Mouse (Mus musculus) heart, embryonic 13.5 days (tissue): ENCODE data around the gene Pigz. TPM values are rescaled to one million over a fixed set of nuclear protein-coding genes. Genes with fewer than 3 reads are reported as not detected.
"Not testable (repeated sequence)": the region's sequence is repeated elsewhere in the genome, so short reads cannot be mapped to it uniquely, and the experiment has no call there.

Experiments
- ATAC-seq: fragments of 200-750 bp; cut with Nextera tagmentation; 2 replicates; pipeline ENCODE4 v1.8.0; 2017; ENCODE audit warnings: moderate TSS enrichment; ENCODE audit not compliant: insufficient number of reproducible peaks, low FRiP score, low TSS enrichment; ENCODE audit errors: extremely low read depth
- H3K27ac ChIP-seq: fragments of 300-500 bp; sonication (generic); replicated peaks from 2 replicates; pipeline ENCODE4 v1.5.1; 2015; ENCODE audit warnings: moderate library complexity, mild to moderate bottlenecking, inconsistent platforms
- H3K27me3 ChIP-seq: fragments of 300-500 bp; sonication (generic); replicated peaks from 2 replicates; pipeline ENCODE4 v1.6.1; 2015; ENCODE audit warnings: mild to moderate bottlenecking, inconsistent platforms
- H3K36me3 ChIP-seq: fragments of 300-500 bp; sonication (generic); 2 replicates; pipeline ENCODE4 v1.6.1; 2015; ENCODE audit warnings: mild to moderate bottlenecking, inconsistent platforms
- H3K4me1 ChIP-seq: fragments of 300-500 bp; sonication (generic); 2 replicates; pipeline ENCODE4 v1.6.1; 2015; ENCODE audit warnings: inconsistent platforms
- H3K4me2 ChIP-seq: fragments of 300-500 bp; sonication (generic); 2 replicates; pipeline ENCODE4 v1.6.1; 2015; ENCODE audit warnings: inconsistent platforms, mild to moderate bottlenecking, moderate library complexity
- H3K4me3 ChIP-seq: fragments of 300-500 bp; sonication (generic); 2 replicates; pipeline ENCODE4 v1.5.1; 2015; ENCODE audit warnings: moderate library complexity, mild to moderate bottlenecking, inconsistent platforms
- H3K9ac ChIP-seq: fragments of 300-500 bp; sonication (generic); 2 replicates; pipeline ENCODE4 v1.6.1; 2015; ENCODE audit warnings: inconsistent platforms, mild to moderate bottlenecking, moderate library complexity
- H3K9me3 ChIP-seq: fragments of 300-500 bp; sonication (generic); 2 replicates; pipeline ENCODE4 v1.6.1; 2016; ENCODE audit warnings: inconsistent platforms
- WGBS: fragments of 180-500 bp; shearing (Covaris S2); methylation state at CpG from one replicate; pipeline ENCODE4 v1.1.7; 2015; ENCODE audit warnings: mixed read lengths; 5-methylcytosine and 5-hydroxymethylcytosine counted together
- polyA plus RNA-seq: library from polyadenylated mRNA; unstranded; fragments of >200 nt; fragmentation: Nextera tagmentation; extraction: Ambion mirVana; gene quantifications from 2 replicates; pipeline ENCODE4 v1.2.1, GENCODE M21; 2015

The Pigz gene
- polyA plus RNA-seq, 1 experiment from 2014 or later, result 0.60 TPM

- H3K27ac ChIP-seq, result no peak overlapping the region
- no peaks in the 10 kb centered on the region for H3K36me3 ChIP-seq
- H3K9me3 ChIP-seq, result no peaks in the 10 kb centered on the region
- H3K27me3 ChIP-seq, result peaks cover 60% of the 10 kb centered on the region
- H3K4me3 ChIP-seq, result no peak overlapping the region
- H3K9ac ChIP-seq, result peak overlapping the region; percentile 74; the same call in 1 of the 2 replicates
- 49% methylated on average over 5 of the region's 5 CpGs for WGBS
- ATAC-seq, result no peak
- H3K4me2 ChIP-seq, result peak overlapping the region; percentile 78; the same call in 1 of the 2 replicates
- H3K4me1 ChIP-seq, result peaks cover 31% of the 10 kb centered on the region
These were observed 1.4 kb upstream of the Pigz start for GRCm38 (mm10) chr16:31932255-31932654.

- peak overlapping the region; percentile 78 for H3K4me2 ChIP-seq
- 1% methylated on average over 50 of the region's 50 CpGs for WGBS
- ATAC-seq, result peak; percentile 69
- H3K4me1 ChIP-seq, result peaks cover 31% of the 10 kb centered on the region
- peaks cover 60% of the 10 kb centered on the region for H3K27me3 ChIP-seq
- H3K4me3 ChIP-seq, result peak overlapping the region; percentile 57
- peak overlapping the region; percentile 74 for H3K9ac ChIP-seq
- H3K36me3 ChIP-seq, result no peaks in the 10 kb centered on the region
- no peaks in the 10 kb centered on the region for H3K9me3 ChIP-seq
- H3K27ac ChIP-seq, result 0 out of 2 replicates have a peak overlapping the region, but pooled peaks have one; percentile 8
These were observed 582 bp upstream of the Pigz start for GRCm38 (mm10) chr16:31932840-31933697.

DNA sequence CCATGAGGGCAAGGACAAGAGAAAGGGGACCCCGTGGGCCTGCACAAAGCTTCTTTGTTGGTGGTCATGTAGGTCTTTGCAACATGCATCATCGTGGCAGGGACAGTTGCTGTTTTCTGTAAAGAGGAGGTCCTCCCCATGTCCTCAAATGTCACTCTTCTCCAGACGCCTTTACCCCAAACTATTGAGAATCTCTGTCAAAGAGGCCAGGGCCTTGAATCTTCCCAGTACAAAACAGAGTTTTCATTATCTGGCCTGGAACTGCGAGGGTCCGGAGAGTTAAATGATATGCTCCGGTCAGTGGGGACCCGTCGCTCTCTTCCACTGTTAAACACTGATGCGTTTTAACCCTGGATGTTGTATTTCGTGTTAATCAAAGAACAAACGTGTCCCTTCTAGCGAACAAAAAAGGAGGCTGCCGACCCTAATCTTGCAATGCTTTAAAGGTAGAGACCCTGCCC lies 929 bp downstream of the Pigz start:
- WGBS, result 21% methylated on average over 13 of the region's 13 CpGs
- H3K4me1 ChIP-seq, result peaks cover 31% of the 10 kb centered on the region
- peak overlapping the region; percentile 73 for H3K9ac ChIP-seq
- H3K9me3 ChIP-seq, result no peaks in the 10 kb centered on the region
- H3K4me2 ChIP-seq, result peak overlapping the region; percentile 78
- ATAC-seq, result no peak
- H3K36me3 ChIP-seq, result no peaks in the 10 kb centered on the region
- peak overlapping the region; percentile 57 for H3K4me3 ChIP-seq
- peaks cover 60% of the 10 kb centered on the region for H3K27me3 ChIP-seq
- H3K27ac ChIP-seq, result no peak overlapping the region

GRCm38 (mm10) chr16:31935091-31935979 lies 1.7 kb downstream of the Pigz start:
- Histone ChIP-seq H3K4me3 (peak overlapping the region; percentile 57), H3K4me1 (peaks cover 31% of the 10 kb centered on the region), H3K27ac (no peak overlapping the region), H3K9ac (peak overlapping the region; percentile 73), H3K27me3 (peaks cover 53% of the 10 kb centered on the region), H3K36me3 (no peaks in the 10 kb centered on the region), H3K9me3 (no peaks in the 10 kb centered on the region), H3K4me2 (peak overlapping the region; percentile 78)
- WGBS, result 4% methylated on average over 36 of the region's 36 CpGs
- no peak for ATAC-seq

DNA sequence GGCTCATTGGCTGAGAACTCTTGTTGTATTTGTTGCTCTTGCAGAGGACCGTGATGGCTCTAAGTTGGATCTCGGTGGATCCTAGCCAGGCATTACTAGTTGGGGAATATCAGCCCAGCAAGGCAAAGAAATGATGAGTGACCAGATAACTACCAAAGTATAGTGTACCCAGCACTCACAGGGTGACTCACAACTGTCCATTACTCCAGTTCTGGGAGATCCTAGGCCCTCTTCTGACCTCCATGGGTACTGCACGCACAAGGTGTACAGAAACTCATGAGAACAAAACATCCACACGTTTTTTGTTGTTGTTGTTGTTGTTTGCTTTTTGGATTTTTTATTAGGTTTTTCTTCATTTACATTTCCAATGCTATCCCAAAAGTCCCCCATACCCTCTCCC lies 2.9 kb downstream of the Pigz start:
- no peak for ATAC-seq
- H3K9ac ChIP-seq, result no peak overlapping the region
- WGBS, result 76% methylated on average over 4 of the region's 4 CpGs
- no peak overlapping the region for H3K4me2 ChIP-seq
- peaks cover 31% of the 10 kb centered on the region for H3K4me1 ChIP-seq
- H3K4me3 ChIP-seq, result no peak overlapping the region
- no peaks in the 10 kb centered on the region for H3K36me3 ChIP-seq
- H3K9me3 ChIP-seq, result no peaks in the 10 kb centered on the region
- peaks cover 43% of the 10 kb centered on the region for H3K27me3 ChIP-seq
- no peak overlapping the region for H3K27ac ChIP-seq

DNA sequence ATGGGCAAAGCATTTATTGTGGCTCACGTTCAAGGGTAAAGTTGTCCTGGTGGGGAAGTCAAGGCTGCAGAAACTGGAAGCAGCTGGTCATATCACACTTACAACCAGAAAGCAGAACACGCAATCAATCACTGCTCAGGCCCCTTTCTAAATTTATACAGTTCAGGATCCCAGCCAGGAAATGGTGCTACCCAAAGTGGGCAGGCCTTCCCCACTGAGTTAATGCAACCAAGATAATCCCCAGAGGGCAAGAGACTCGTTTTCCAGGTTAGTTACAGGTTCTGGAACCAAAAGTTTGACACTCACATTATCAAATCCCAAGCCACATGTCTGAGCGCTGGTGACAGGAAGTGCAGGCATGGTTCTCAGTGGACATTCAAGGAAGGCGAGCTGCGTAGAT lies 5.2 kb downstream of the Pigz start:
- ATAC-seq, result no peak
- H3K27me3 ChIP-seq, result peaks cover 28% of the 10 kb centered on the region
- WGBS, result 66% methylated on average over 6 of the region's 6 CpGs

DNA sequence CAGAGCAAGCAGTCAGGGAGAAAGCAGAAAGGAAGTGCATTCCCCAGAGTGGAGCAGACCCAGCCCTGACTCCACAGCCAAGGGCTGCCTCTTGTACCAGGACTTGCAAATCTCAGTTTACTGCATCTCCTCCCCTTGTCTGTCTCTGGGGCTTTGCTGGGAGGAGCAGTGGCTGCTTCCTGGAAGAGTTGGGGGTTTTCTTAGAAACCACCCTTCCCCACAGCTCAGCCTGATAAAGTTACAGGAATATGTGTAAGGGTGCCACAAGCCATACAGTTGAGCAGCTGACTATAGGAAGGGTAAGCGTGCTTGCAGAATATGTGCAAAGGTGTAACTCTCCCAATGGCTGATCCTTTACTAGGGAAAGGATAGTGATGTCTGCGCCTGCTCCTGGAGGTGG lies 6.9 kb downstream of the Pigz start:
- Histone ChIP-seq H3K4me2 (no peak overlapping the region), H3K27ac (no peak overlapping the region), H3K36me3 (peaks cover 4% of the 10 kb centered on the region; the same call in 1 of the 2 replicates), H3K4me1 (peaks cover 8% of the 10 kb centered on the region), H3K9me3 (no peaks in the 10 kb centered on the region), H3K9ac (no peak overlapping the region), H3K27me3 (peaks cover 11% of the 10 kb centered on the region), H3K4me3 (no peak overlapping the region)
- no peak for ATAC-seq
- 59% methylated on average over 2 of the region's 2 CpGs for WGBS

More for the DNA sequence above, 5.2 kb downstream of the Pigz start:
- no peak overlapping the region for H3K4me2 ChIP-seq
- H3K9ac ChIP-seq, result no peak overlapping the region
- H3K4me3 ChIP-seq, result no peak overlapping the region
- no peaks in the 10 kb centered on the region for H3K36me3 ChIP-seq
- H3K4me1 ChIP-seq, result peaks cover 22% of the 10 kb centered on the region
- no peaks in the 10 kb centered on the region for H3K9me3 ChIP-seq
- no peak overlapping the region for H3K27ac ChIP-seq

GRCm38 (mm10) chr16:31943980-31944379 lies 10.3 kb downstream of the Pigz start:
- H3K4me2 ChIP-seq, result no peak overlapping the region
- peaks cover 8% of the 10 kb centered on the region; the same call in 1 of the 2 replicates for H3K36me3 ChIP-seq
- no peaks in the 10 kb centered on the region for H3K9me3 ChIP-seq
- no peak for ATAC-seq
- 4% methylated on average over 10 of the region's 10 CpGs for WGBS
- H3K4me1 ChIP-seq, result peaks cover 28% of the 10 kb centered on the region
- peak overlapping the region; percentile 38 for H3K9ac ChIP-seq
- H3K4me3 ChIP-seq, result no peak overlapping the region
- H3K27ac ChIP-seq, result no peak overlapping the region
- no peaks in the 10 kb centered on the region for H3K27me3 ChIP-seq

DNA sequence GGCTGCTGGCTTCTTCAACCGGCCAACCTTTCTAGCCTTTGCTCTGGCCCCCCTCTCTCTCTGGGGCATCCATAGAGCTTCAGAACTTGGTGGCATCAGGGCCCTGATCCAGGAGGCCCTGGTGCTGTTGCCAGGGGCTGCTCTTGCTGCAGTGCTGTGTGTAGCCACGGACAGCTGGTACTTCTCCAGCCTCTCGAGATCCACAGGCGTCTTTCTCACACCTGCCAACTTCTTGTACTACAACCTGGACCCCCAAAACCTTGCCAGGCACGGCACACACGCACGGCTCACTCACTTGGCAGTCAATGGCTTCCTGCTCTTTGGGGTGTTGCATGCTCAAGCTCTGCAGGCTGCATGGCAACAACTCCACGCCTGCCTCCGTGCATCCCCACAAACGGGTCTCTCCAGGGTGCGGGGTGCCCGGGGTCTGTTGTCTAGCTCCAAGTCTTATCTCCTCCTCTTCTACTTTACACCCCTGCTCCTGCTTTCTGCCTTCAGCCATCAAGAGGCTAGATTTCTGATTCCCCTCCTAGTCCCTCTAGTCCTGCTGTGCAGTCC lies 11.1 kb downstream of the Pigz start:
- no peaks in the 10 kb centered on the region for H3K9me3 ChIP-seq
- H3K9ac ChIP-seq, result no peak overlapping the region
- no peak overlapping the region for H3K4me3 ChIP-seq
- peaks cover 8% of the 10 kb centered on the region; the same call in 1 of the 2 replicates for H3K36me3 ChIP-seq
- ATAC-seq, result no peak
- no peaks in the 10 kb centered on the region for H3K27me3 ChIP-seq
- no peak overlapping the region for H3K27ac ChIP-seq
- H3K4me2 ChIP-seq, result no peak overlapping the region
- WGBS, result 77% methylated on average over 12 of the region's 12 CpGs
- H3K4me1 ChIP-seq, result peaks cover 36% of the 10 kb centered on the region

GRCm38 (mm10) chr16:31945372-31945771 lies 11.7 kb downstream of the Pigz start:
- H3K9ac ChIP-seq, result no peak overlapping the region
- peaks cover 38% of the 10 kb centered on the region for H3K4me1 ChIP-seq
- H3K27me3 ChIP-seq, result no peaks in the 10 kb centered on the region
- H3K4me3 ChIP-seq, result no peak overlapping the region
- H3K27ac ChIP-seq, result no peak overlapping the region
- H3K9me3 ChIP-seq, result no peaks in the 10 kb centered on the region
- H3K4me2 ChIP-seq, result 0 out of 2 replicates have a peak overlapping the region, but pooled peaks have one; percentile 7
- 74% methylated on average over 6 of the region's 6 CpGs for WGBS
- ATAC-seq, result no peak
- H3K36me3 ChIP-seq, result peaks cover 13% of the 10 kb centered on the region; the same call in 1 of the 2 replicates

DNA sequence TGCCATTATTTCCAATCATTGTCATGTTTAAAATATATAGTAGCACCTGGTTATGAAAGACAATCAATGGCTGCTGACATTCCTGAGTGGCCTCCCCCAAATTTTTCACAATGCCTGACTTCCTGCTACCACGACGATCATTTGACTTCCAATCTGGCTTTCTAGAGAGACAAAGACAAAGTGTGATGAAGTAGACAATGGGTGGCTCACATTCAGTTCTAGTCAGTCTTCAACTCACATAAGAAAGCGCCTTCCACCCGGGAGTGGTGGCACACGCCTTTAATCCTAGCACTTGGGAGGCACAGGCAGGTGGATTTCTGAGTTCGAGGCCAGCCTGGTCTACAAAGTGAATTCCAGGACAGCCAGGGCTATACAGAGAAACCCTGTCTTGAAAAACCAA lies 12.3 kb downstream of the Pigz start:
- peaks cover 19% of the 10 kb centered on the region; the same call in 1 of the 2 replicates for H3K36me3 ChIP-seq
- H3K4me3 ChIP-seq, result peak overlapping the region; percentile 74
- peaks cover 38% of the 10 kb centered on the region for H3K4me1 ChIP-seq
- ATAC-seq, H3K9me3 ChIP-seq, H3K27ac ChIP-seq, H3K27me3 ChIP-seq: not testable (repeated sequence)
- H3K4me2 ChIP-seq, result peak overlapping the region; percentile 96
- 83% methylated on average over 6 of the region's 6 CpGs for WGBS
- H3K9ac ChIP-seq, result 0 out of 2 replicates have a peak overlapping the region, but pooled peaks have one; percentile 33
